Mouse (Mus musculus): Measurements from ENCODE around the gene Prkrip1.
A peak's percentile ranks its signal among the peaks of the same experiment; 100 is the strongest.
"Not testable (repeated sequence)": the region's sequence is repeated elsewhere in the genome, so short reads cannot be mapped to it uniquely, and the experiment has no call there.

The Prkrip1 gene

DNA sequence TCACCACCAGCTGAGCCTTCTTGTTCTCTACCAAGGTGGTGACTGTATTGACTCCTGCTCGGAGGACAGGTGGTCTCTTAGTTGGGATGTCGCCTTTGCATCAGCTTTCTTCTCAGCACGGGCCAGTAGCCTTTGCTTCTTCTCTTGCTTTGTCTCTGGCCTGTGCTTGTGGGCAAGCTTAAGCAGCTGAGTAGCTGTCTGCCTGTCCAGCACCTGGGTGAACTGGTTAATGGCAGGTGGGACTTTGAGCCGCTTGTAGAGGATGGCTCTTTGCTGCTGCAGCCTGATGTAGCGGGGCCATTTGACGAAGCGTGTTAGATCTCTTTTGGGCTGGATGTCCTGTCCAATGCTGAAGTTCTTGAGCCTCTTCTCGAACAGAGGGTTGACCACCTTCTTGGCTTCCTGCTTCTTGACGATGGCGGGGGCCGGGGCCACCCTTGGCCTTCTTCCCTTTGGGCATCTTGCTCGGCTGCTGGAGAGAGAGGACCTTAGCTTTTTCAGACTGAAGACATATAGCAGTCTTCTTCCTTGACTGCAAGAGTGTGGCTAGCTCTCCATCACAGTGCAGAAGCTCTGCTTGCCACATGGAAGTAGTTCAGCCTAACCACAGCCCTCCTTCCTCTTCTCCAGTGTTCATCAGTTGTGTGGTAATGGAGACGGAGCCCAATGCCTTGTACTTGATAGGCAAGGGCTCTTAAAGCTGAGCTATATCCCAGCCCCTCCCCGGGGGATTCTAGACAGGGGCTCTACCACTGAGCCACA lies 12.8 kb upstream of the Prkrip1 start:
- not testable (repeated sequence) for DNase-seq

DNA sequence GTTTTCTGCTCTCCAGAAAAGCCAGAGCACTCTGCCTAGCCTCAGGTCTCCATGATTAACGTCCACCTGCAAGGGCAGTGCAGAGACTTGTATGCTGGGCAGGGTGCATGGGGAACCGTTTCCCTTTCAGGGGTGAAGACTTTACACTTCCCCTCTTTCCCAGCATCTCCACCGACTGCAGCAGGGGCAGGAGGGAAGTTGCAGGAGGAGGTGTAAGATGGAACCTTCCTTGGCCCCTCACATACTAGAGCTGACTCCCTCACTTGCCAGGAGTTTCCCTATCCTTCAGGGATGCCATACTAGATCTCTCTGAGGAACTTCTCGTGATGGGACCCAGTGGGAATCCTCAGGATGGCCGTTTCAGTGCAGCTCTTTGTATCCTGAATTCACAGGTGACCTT lies 11.8 kb upstream of the Prkrip1 start:
- DNase-seq, result no peak

DNA sequence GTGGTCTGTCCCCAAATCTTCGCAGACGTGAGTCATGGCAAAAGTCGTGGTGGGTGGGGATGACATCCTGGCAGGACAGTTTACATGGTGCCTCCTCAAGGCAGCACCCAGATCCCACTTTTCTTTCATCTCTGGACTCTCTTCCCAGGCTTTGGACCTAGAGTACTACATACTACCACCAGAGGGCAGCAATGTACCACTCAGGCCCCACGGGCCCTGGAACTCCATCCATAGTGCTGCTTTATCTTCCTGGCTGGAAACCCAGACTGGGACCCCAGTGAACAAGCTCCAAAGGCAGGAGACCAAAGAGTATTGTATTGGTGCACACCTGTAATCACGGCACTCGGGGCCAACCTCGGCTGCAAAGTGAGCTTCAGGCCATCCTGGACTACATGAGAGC lies 3.1 kb upstream of the Prkrip1 start:
- peak; percentile 41 for DNase-seq

DNA sequence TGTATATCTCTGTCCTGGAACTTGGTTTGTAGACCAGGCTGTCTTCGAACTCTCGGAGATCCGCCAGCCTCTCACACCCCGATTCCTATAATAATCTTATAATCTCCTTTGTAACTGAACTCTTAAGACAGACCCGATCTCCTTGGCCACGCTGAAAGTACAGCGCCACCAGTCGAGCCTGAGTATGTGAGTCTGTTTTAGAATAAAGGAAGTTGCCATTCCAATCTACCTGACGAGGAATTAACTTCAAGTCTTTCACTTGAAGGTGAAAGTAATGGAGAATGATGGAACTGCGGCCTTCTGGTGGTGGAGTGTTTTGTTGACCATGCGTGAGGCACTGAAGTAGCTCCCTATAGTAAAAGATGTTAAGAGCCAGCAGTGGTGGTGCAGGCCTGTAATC lies 763 bp upstream of the Prkrip1 start:
- no peak for DNase-seq

DNA sequence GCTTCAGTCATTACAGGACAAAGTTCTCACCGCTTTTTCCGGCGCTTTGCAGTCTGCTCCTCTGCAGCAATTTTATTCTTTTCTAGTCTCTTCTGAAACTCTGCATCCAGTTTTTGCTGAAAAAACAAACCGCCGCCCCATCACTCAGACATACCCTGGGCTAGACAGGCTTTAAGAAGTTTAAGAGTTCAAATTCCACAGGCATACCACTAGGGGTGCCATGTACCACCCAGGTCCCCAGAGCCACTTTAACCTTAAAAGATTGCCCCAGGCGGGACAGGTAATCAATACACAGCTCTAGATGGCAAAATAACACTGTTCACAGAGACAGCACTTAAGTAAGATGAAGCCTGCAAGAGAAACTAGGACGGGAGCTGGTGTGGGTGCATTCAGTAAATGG lies 6.9 kb downstream of the Prkrip1 start:
- DNase-seq, result no peak

DNA sequence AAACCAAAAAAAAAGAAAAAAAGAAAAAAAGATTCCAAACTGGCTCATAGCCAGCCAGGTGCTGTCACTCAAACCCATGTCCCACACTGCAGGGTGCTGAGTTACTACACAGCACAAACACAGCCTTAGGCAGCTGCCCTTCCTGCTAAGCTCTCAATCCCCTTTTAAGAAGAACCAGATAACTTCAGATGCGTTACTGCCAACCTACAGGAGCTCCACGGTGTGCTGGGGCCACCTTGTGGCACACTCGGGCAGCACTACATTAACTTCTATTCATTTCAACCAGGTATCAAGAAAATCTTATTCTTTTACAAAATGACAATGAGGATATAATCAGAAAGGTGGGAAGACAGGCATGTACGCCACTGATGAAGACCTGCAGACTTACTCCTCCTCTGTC lies 12.0 kb downstream of the Prkrip1 start:
- no peak for DNase-seq

DNA sequence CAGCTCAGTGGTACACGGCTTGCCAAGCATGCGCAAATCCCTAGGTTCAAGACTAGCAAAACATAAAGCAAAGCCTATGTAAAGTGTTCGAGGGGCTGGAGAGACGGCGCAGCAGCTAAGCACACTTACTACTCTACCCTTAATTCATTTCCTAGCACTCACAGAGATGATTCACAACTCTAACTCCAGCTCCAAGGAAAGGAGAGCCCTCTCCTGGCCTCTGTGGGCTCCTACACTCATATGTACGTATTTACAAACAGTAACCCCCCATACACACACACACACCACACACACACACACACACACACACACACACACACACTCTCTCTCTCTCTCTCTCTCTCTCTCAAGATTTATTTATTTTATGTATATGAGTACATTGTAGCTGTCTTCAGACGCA lies 15.0 kb downstream of the Prkrip1 start:
- DNase-seq, result no peak

DNA sequence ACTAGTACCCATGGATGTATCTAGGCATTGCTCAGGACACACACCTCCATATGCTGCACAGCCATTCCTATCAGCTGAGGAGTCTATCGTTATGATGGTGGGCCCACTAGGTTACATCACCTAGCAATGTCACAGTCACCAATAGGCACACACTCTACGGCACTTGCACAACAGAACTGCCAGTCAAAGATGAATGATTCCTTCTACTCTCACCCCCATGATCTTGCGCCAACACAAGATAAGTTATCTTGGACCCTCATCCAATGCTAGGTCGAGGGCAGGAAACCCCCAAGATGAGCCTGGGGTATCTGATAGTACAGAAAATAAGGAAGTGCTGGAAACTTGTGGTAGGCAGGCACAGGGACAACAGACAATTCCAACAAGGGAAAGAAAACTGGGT lies 15.9 kb downstream of the Prkrip1 start:
- DNase-seq, result no peak

DNA sequence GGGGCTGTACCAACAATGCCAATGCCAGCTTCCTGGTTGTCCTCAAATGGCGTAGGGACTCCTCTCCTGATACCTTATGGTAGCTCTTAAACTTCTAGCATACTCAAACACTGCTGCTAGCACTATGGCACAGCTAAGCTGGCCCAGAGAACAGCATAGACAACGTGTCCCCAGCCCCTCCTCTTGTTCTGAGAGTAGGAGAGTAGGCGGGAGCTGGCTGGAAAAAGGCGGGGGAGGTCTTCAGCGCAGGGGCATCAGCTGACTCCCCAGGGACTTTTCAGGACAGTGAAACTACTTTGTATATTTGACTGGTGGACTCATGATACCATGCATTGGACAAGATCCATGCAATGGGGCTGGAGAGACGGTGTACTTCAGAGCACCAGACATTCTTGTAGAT lies 16.7 kb downstream of the Prkrip1 start:
- peak; percentile 79 for DNase-seq

DNA sequence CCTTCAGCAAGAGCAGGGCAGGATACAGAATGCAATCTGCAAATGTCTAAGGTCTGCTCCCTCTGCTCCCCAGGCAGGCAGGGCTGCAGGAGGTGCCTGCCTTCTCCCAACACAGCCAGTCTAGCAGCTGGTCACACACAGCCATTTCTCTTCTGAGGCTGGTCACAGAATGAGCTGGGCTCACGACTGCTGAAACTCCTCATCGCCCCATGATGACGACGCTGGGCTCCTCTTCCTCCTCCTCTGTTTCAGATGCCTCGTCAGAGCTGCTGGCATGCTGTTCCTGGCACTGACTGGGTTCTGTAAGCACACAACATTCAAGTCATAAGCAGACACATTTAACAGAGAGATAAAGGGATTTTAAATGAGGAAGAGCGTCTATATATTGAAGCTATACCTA lies 17.6 kb downstream of the Prkrip1 start:
- no peak for DNase-seq

DNA sequence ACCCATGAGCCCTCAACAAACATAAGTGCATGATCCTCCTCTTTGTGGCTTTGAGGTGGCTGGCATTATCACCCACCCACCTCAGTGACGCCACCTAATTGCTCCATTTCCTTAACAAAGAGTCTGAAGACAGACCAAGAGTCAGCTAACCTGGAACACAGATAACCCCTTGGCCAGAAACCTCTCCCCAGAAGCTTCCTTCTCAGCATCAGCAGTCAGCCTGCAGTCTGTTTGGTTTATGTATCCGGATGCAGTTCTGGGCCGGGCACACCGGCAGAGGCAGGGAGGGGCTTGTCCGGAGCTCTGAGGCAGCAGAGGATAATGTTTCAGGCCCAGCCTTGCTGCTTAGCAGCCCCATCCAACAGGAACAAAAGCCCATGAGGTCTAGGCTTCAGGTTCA lies 19.2 kb downstream of the Prkrip1 start:
- DNase-seq, result no peak

DNA sequence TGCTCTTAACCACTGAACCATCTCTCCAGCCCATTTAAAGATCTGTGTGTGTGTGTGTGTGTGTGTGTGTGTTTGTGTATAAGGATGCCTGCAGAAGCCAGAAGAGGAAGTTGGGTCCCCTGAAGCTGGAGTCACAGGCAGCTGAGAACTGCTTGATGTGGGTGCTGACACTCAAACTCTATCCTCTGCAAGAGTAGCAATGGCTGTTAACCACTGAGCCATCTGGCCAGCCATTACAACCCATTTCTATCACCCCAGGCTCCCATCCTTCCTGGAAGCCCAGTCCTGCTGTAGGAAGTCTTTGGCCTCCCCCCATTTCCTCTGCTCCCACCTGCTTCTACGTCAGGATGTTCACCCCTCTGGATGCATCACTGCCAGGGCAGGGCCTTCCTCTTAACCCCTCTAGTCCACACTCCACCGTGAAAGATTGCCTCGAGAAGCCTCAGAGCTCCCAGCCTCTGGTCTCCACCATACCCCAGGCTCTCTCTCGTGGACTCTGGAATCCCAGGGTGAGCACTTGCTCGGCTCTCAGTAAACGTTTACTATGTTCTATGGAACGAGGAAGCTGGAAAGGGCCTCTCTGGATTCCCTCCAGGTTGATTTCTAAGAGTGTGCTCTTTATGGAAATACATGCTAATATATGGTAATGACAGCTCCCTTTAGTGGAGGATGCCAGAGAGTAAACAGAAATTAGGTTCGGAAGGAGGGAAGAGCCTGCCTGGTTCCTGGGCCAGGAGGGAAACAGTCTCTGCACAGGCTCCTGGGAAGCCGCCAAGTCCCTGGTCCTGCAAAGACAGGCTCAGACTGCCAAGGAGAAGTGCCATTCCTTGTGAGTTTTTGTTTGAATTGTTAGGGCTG lies 24.9 kb downstream of the Prkrip1 start:
- DNase-seq, result peak; percentile 67

DNA sequence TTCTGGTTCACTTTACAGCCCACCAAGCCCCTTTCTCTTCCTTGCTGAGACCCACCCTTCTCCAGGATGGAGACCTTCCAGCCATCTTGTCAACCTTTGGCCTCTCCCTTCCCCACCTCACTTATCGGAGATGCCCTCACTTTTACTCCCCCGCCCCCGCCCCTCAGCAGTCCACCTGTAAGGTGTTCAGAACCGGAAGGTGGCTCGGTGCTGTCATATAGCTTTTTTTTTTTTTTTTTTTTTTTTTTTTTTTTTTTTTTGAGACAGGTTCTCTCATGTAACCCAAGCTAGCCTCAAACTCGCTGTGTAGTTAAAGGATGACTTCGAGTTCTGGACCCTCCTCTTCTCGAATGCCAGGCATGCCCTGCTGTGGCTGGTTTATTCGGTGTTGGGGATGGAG lies 25.8 kb downstream of the Prkrip1 start:
- DNase-seq, result no peak

DNA sequence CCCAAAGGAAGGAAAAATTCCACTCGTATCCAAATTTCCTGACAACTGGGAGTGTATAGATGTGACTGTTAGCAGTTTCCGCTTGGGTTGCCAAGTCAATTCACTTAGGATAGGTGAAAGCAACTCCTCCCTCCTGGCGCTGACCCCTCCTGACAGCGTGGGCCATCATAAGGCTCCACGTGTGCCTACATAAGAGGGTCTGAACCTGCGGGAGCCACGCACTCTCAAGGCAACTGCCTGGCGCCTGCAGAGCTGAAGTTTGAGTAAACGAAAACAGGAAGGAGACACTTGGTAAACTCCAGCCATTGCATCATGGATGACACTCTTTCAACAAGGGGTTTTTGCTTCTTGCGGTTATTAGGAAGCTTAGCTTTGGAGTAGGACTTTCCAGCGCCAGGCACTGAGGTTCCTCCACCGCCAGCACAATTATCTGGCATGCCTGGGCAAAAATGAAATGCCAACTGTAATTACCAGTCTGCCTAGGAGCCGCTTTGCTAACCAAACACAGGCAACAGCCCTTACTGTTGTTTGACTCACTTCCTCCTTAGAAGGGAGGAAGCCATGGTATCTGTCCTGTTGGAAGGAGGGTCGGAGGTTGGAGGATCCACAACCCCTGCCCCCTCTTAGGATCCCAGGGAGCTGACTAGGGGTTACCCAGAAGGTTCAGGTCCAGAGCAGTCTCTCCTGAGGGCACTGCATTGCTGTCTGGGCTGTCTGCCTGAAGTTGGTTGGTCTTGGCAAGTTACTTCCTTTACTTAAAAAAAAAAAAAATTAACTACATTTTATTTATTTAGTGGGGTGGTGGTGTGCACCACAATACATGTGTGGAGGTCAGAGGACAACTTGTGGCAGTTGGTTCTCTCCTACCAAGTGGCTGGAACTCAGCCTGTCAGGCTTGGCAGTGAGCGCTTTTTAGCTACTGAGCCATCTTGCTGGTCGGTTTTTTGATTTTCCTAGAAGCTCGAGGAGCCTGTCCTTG lies 27.1 kb downstream of the Prkrip1 start:
- DNase-seq, result peak; percentile 51

DNA sequence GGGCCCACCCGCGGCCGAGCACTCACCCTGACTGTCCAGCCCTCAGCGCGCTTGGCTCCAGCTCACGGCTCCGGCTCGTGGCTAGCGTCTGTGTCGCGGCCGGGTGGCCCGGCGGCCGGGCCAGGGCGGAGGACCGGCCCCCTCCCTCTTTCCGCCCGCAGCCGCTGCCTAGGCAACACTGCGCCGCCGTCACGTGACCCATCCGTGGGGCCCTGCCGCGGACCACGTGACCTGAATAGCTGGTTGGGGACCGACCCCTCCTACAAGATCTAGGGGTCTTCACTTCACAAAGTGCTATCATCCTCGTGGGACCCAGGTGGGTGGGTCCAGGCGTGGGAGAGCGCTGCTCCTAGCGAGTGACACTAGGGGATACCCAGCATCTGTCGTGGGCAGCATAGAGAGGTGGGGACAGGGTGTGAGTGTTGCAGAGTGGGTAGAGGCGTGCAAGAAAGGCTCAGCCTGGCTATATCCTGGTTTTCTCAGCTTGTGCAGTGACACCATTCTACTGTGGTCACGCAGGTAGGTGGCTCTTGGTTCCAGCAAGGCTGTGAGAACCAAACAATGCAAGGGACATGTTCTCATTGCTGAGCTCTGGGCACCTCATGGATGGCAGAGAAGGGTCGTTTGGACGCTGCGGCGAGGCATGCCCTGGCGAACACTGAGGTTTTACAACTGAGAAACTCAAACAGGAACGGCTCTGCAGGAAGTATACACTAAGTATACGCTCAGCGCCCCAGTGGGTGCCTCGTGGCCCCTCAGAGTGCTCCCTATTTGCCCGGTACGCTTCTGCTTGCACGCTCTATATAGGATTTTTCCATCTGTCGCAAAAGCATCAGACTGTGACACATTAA lies 28.0 kb downstream of the Prkrip1 start, which contains the start of gene Orai2:
TSS of gene Orai2 (minus strand) at position 202 of the 851 bp plus-strand sequence.
- DNase-seq, result peak; percentile 91

DNA sequence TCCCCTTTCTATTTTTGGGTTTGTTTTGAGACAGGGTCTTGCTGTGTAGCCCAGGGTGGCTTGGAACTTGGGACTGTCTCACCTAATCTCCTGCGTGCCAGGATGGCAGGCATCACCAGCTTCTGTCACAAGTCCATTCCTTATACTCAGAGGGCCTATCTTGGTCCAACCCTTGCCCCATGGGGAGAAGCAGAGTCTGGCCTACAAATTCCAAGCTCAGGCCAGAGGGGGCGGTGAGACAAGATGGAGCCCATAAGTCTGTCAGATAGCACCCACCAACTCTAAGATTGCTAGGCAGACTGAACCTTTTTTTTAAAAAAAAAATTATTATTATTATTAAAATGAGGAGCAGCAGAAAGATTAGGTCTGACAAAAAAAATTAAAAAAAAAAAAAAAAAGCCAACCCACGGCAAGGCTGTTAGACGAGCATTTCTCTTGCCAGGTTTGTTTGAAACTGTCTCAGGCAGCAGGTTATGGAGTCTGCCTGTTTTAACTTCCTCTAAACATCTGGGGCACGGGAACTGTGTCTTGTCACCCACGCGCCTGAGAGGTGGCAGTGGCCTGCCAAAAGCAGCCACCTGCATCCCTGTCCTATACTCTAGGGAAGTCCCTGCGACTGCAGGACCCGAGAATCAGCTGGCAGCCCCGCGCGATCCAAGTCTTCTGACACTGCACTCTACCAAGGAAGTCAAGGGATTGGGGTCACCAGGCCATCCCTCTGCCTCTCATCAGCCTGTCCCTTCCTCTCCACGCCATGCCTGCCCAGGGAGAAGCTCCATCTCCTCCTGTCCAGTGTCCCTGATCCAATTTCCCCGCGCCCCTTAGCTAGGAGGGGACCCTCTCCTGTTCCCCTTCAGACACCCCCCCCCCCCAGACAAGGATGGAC lies 28.9 kb downstream of the Prkrip1 start:
- peak; percentile 66 for DNase-seq

DNA sequence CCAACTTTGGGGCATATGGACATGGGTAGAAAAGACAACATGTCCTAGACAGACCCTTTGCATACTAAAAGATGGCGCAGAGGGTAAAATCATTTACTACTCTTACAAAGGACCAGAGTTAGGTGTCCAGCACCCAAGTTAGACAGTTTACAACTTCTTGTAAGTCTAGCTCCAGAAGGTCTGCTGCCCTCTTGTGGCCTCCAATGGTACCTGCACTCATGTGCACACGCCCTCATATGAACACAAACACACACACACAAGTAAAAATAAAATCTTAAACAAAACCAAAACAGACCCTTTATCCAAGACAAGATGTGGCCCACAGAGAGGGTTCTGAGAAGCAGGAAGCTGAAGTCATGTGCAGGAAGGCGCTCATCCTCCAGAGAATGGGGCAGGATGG lies 30.7 kb downstream of the Prkrip1 start:
- DNase-seq, result no peak

DNA sequence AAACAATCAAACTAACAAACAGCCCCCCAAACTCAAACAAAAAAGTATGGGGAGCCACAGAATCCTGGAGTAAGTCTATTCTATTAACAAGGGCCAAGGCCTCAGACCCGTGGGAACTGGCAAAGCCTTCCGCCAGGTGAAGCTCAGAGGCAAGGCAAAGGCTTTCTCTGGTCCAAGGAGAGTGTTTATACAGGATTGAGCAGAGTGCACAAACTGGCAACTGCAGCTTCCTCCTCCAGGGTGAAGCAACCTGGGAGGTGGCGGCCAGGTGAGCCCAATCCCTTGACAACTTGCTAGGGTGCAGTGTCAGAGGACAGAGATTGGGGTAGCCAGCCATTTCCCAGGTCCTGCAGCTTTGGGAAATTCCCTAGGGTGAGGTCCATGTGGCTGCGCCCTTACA lies 31.5 kb downstream of the Prkrip1 start:
- DNase-seq, result no peak

DNA sequence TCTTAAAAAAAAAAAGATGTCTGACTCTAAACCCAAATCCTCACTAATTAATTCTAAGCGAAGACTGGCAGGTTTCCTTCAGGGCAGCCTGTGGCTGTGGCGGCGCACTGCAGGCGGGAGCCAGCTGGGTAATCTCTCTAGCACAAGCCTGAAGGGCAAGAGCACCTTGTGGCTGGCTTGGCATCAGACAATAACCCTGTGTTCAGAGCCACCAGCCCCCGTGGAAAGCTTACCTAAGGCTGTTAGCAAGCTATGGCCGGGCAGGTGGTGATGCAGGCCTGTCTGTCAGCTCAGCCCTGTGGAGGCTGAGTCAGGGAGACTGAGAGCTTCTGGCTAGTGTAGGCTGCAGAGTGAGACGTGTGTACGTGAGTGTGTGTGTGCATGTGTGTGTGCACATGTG lies 33.5 kb downstream of the Prkrip1 start:
- DNase-seq, result no peak

DNA sequence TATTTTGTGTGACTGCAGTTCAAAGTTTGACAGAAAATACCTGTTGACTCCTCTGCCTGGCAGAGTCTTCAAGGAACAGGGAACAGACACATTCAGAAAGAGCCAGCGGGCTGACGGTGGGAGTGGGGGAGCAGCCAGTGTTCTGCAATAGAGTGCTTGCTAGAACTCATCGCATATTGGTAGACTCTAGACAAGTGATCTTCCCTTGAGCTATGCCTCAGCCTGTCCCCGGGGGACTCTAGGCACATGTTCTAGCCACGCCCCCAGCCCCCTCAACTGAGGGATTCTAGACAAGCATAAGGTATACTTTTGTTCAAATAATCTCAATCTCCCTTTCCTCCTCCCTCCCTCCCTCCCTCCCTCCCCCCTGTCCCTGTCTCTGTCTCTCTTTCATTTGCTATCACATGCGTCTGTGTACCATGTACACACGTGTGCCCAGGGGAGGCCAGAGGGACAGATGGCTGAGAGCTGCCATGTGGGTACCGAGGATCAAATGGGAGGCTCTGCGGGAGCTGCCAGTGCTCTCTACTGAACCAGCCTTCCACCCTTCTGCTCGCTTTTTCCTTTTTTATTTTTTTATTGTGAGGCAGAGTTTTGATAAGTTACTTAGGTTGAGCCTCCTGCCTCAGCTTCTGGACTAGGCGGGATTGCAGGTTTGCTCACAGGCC lies 34.8 kb downstream of the Prkrip1 start:
- peak; percentile 81 for DNase-seq
